Mouse (Mus musculus) midbrain, postnatal 0 days (tissue): ENCODE data around the gene Pdzk1ip1. TPM values are rescaled to one million over a fixed set of nuclear protein-coding genes. Genes with fewer than 3 reads are reported as not detected.

Experiments
- ATAC-seq: fragments of 200-750 bp; cut with Nextera tagmentation; 2 replicates; pipeline ENCODE4 v1.8.0; 2017; ENCODE audit warnings: moderate number of reproducible peaks, mild to moderate bottlenecking, moderate TSS enrichment, moderate library complexity; ENCODE audit not compliant: low FRiP score
- DNase-seq: peaks from one replicate; pipeline ENCODE4 v3.0.0-alpha.2; 2015; ENCODE audit warnings: low spot score
- H3K27ac ChIP-seq: fragments of 300-500 bp; sonication (generic); 2 replicates; pipeline ENCODE4 v1.5.1; 2014; ENCODE audit warnings: low read depth, mild to moderate bottlenecking, low read length, mixed read lengths
- H3K27me3 ChIP-seq: fragments of 300-500 bp; sonication (generic); 2 replicates; pipeline ENCODE4 v1.6.1; 2014; ENCODE audit warnings: low read length, control low read depth, mixed read lengths; ENCODE audit not compliant: insufficient read depth
- H3K36me3 ChIP-seq: fragments of 300-500 bp; sonication (generic); 2 replicates; pipeline ENCODE4 v1.6.1; 2014; ENCODE audit warnings: low read length, control low read depth, mixed read lengths; ENCODE audit not compliant: insufficient read depth
- H3K4me1 ChIP-seq: fragments of 300-500 bp; sonication (generic); 2 replicates; pipeline ENCODE4 v1.6.1; 2014; ENCODE audit warnings: mild to moderate bottlenecking, control low read depth, antibody characterized with exemption, low read length, mixed read lengths; ENCODE audit not compliant: insufficient read depth
- H3K4me2 ChIP-seq: fragments of 300-500 bp; sonication (generic); 2 replicates; pipeline ENCODE4 v1.6.1; 2014; ENCODE audit warnings: low read depth, mild to moderate bottlenecking, low read length, mixed read lengths; ENCODE audit not compliant: poor library complexity, severe bottlenecking
- H3K4me3 ChIP-seq: fragments of 300-500 bp; sonication (generic); 2 replicates; pipeline ENCODE4 v1.5.1; 2014; ENCODE audit warnings: low read depth, mild to moderate bottlenecking, low read length, moderate library complexity
- H3K9ac ChIP-seq: fragments of 300-500 bp; sonication (generic); replicated peaks from 2 replicates; pipeline ENCODE4 v1.6.1; 2014; ENCODE audit warnings: mild to moderate bottlenecking, low read length, moderate library complexity, mixed read lengths; ENCODE audit not compliant: poor library complexity, severe bottlenecking
- H3K9me3 ChIP-seq: fragments of 300-500 bp; sonication (generic); 2 replicates; pipeline ENCODE4 v1.6.1; 2016; ENCODE audit warnings: low read length, control low read depth
- CTCF ChIP-seq: IDR thresholded peaks from 2 replicates; pipeline ENCODE4 v1.5.1; 2016; ENCODE audit warnings: antibody characterized with exemption, mild to moderate bottlenecking
- WGBS: fragments of 180-500 bp; shearing (Covaris S2); extraction: QIAGEN DNeasy Blood & Tissue Kit; methylation state at CpG from one replicate; pipeline ENCODE4 v1.1.7; 2014; 5-methylcytosine and 5-hydroxymethylcytosine counted together
- polyA plus RNA-seq: library from polyadenylated mRNA; unstranded; fragments of >200 nt; fragmentation: Nextera tagmentation; extraction: Ambion mirVana; gene quantifications from 2 replicates; pipeline ENCODE4 v1.2.1, GENCODE M21; 2015
- total RNA-seq: library from RNA; depleted of rRNA; stranded (reverse); fragments of >200 nt; gene quantifications from 2 replicates; pipeline ENCODE4 v1.2.3, GENCODE M21; 2014; rRNA removed

Pdzk1ip1 gene
- total and polyA plus RNA-seq, 2 experiments from 2014 or later, result 1.9 to 3.0 TPM

DNA sequence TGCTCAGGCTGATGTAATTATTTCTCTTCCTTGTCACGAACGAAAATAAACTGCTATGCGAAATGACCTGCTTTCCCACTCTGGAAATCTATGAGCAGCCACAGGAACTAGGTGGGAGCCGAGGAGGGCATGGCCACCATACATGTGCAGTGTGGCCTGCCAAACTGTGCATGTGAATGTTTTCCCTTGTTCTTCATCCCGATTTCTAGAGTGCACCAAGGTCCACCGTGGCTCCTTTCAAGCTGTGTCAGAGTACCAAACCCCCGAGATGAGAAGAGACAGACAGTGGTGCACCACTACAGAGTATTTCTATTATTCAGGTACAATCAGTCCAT lies 45.8 kb downstream of the Pdzk1ip1 start:
- WGBS, result 4% methylated on average over 7 of the region's 7 CpGs
- H3K27ac ChIP-seq, result peak overlapping the region; percentile 80
- ATAC-seq, result peak; percentile 61; the same call in 1 of the 2 replicates

More for the DNA sequence above, 45.8 kb downstream of the Pdzk1ip1 start:
- H3K27me3 ChIP-seq, result no peaks in the 10 kb centered on the region
- H3K9ac ChIP-seq, result peak overlapping the region; percentile 60
- no peaks in the 10 kb centered on the region for H3K4me1 ChIP-seq
- no peaks in the 10 kb centered on the region for H3K9me3 ChIP-seq
- TF ChIP-seq CTCF, result no peak
- peak; percentile 14 for DNase-seq
- peak overlapping the region; percentile 45 for H3K4me3 ChIP-seq
- no peaks in the 10 kb centered on the region for H3K36me3 ChIP-seq
- peak overlapping the region; percentile 63 for H3K4me2 ChIP-seq

Other genes with a start within 250 kb of the Pdzk1ip1 start
- 1.0 and 2.5 TPM in 2 replicates for gene Foxd2, start 179.8 kb upstream of the Pdzk1ip1 start, total RNA-seq
- gene Foxd2, start 179.8 kb upstream of the Pdzk1ip1 start, polyA plus RNA-seq, result 0.44 and 0.58 TPM in 2 replicates
- 0.27 TPM in 1 of 2 replicates, not detected in the other for gene Foxe3, start 162.7 kb upstream of the Pdzk1ip1 start, total RNA-seq
- gene Foxe3, start 162.7 kb upstream of the Pdzk1ip1 start, polyA plus RNA-seq, result 0.31 and 0.39 TPM in 2 replicates
- 83.6 and 116 TPM in 2 replicates for gene Cmpk1, start 101.5 kb upstream of the Pdzk1ip1 start, total RNA-seq
- gene Cmpk1, start 101.5 kb upstream of the Pdzk1ip1 start, polyA plus RNA-seq, result 231 and 234 TPM in 2 replicates
- 1.9 and 2.6 TPM in 2 replicates for gene Stil, start 88.5 kb upstream of the Pdzk1ip1 start, total RNA-seq
- 1.4 and 1.8 TPM in 2 replicates for gene Stil, start 88.5 kb upstream of the Pdzk1ip1 start, polyA plus RNA-seq
- gene Tal1, start 32.3 kb upstream of the Pdzk1ip1 start, total RNA-seq, result 64.8 and 73.5 TPM in 2 replicates
- gene Tal1, start 32.3 kb upstream of the Pdzk1ip1 start, polyA plus RNA-seq, result 6.6 and 6.8 TPM in 2 replicates
- 24.7 and 30.2 TPM in 2 replicates for gene Cyp4x1, start 45.6 kb downstream of the Pdzk1ip1 start, total RNA-seq
- gene Cyp4x1, start 45.6 kb downstream of the Pdzk1ip1 start, polyA plus RNA-seq, result 11.3 and 12.0 TPM in 2 replicates
- not detected in 2 replicates for gene Cyp4a29, start 153.4 kb downstream of the Pdzk1ip1 start, total RNA-seq
- gene Cyp4a29, start 153.4 kb downstream of the Pdzk1ip1 start, polyA plus RNA-seq, result not detected in 2 replicates
- gene Cyp4a12a, start 210.3 kb downstream of the Pdzk1ip1 start, total RNA-seq, result not detected in 2 replicates
- not detected in 2 replicates for gene Cyp4a12a, start 210.3 kb downstream of the Pdzk1ip1 start, polyA plus RNA-seq